ENCODE assay signal across 15 mouse cellular contexts in the genomic region with DNA sequence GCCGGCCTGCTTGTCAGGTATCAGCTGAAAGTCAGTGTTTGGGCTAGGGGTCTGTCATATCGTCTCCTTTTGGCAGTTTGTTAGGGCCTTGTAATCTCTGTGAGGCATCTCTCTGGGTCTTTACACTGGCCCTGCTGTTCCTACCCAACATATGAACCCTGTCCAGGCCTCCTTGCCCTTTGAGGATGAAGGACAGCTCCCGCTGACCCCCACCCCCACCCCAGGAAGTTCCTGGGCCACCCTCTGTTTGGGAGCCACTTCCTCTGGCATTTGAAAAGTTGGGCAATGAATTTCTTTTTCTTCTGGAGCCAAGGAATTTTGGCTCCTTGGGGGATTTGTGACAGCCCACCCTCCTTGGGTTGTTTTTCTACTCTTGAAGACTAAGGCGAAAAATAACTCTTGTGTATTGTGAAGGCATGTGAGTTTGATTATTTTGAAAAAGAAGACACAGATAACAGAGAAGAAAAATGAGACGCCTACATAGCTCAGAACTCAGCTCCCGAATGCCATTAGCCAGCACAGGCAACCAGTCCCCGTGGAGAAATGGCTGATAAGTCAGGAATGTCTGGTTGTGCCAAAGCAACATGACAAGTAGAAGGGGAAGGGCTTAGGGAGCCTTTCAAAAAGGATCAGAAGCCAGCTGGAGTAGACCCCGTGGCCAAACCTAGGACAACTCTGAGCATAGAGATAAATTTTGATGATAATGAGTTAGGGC.
DNase-seq lines count a peak whose midpoint lies in the region; ATAC-seq and TF ChIP-seq lines count a peak whose summit lies in the region.
"Had no signal": no experiment of that assay in that cellular context is flagged by ENCODE, and none has a peak within 500 bp of the region (broad histone marks: within the 10 kb centered on the region; RNA-seq: fewer than 3 reads in every experiment).

No protein-coding gene starts in this region.

- no peak overlapping the region for H3K9ac ChIP-seq in lung, embryonic 14.5 days
- H3K9ac ChIP-seq in heart, embryonic 16.5 days (ENCODE audit: low read length), result peak overlapping the region; percentile 30; the same call in 1 of the 2 replicates
- H3K9ac ChIP-seq: embryonic facial prominence, embryonic 15.5 days; forebrain, postnatal 0 days; intestine, embryonic 15.5 days; liver, embryonic 15.5 days; midbrain, embryonic 12.5 days had no signal

- peak; percentile 10 for DNase-seq in cerebellum, adult 9-10 months
- no peak for DNase-seq in cerebellum, adult 11 months
- DNase-seq in lung, embryonic 14.5 days, result peak; percentile 82
- DNase-seq in lung, adult 2 months, result no peak
- peak; percentile 28 for DNase-seq in lung, postnatal 36 days
- DNase-seq in spleen, adult 12 weeks (ENCODE audit: low spot score), result no peak
- DNase-seq in layer of hippocampus, adult 8-10 months (ENCODE audit: low spot score in 2 of 2), result no peak
- DNase-seq: adrenal gland, adult 2 months; forebrain, postnatal 0 days; gastrocnemius, postnatal 25 days had no signal

- 24% methylated on average over 8 of the region's 8 CpGs for WGBS in lung, embryonic 14.5 days
- WGBS in lung, adult 2 months, result 30% methylated on average over 8 of the region's 8 CpGs
- 16% methylated on average over 8 of the region's 8 CpGs for WGBS in heart, embryonic 16.5 days

- no peaks in the 10 kb centered on the region for H3K27me3 ChIP-seq in lung, embryonic 14.5 days (ENCODE audit: insufficient read depth, low read length)
- no peaks in the 10 kb centered on the region for H3K27me3 ChIP-seq in heart, embryonic 16.5 days (ENCODE audit: control insufficient read depth, insufficient read depth, low read length)
- H3K27me3 ChIP-seq: embryonic facial prominence, embryonic 15.5 days; intestine, embryonic 15.5 days; liver, embryonic 15.5 days; midbrain, embryonic 12.5 days had no signal

- no peak overlapping the region for H3K4me2 ChIP-seq in lung, embryonic 14.5 days
- peak overlapping the region; percentile 26; the same call in 1 of the 2 replicates for H3K4me2 ChIP-seq in heart, embryonic 16.5 days (ENCODE audit: low read depth, low read length)
- H3K4me2 ChIP-seq: embryonic facial prominence, embryonic 15.5 days; intestine, embryonic 15.5 days; liver, embryonic 15.5 days; midbrain, embryonic 12.5 days had no signal

- no peak overlapping the region for H3K4me3 ChIP-seq in lung, embryonic 14.5 days (ENCODE audit: low read depth, low read length)
- no peak overlapping the region for H3K4me3 ChIP-seq in lung, adult 2 months (replicated peaks; ENCODE audit: extremely low read depth, low read depth, low read length)
- no peak overlapping the region for H3K4me3 ChIP-seq in heart, embryonic 16.5 days (ENCODE audit: low read length)
- H3K4me3 ChIP-seq: embryonic facial prominence, embryonic 15.5 days; intestine, embryonic 15.5 days; liver, embryonic 15.5 days; midbrain, embryonic 12.5 days had no signal

- no peak for TF ChIP-seq POLR2A in lung, adult 2 months (IDR thresholded peaks at IDR 0.05; ENCODE audit: borderline replicate concordance, extremely low read depth, low read depth, low read length)

- H3K4me1 ChIP-seq in lung, embryonic 14.5 days (ENCODE audit: insufficient read depth), result peaks cover 7% of the 10 kb centered on the region; the same call in 1 of the 2 replicates
- H3K4me1 ChIP-seq in lung, adult 2 months (ENCODE audit: control insufficient read depth, insufficient read depth, low read length), result peaks cover 6% of the 10 kb centered on the region
- H3K4me1 ChIP-seq in heart, embryonic 16.5 days (ENCODE audit: control insufficient read depth, insufficient read depth, low read length), result peaks cover 20% of the 10 kb centered on the region
- H3K4me1 ChIP-seq: intestine, embryonic 15.5 days; liver, embryonic 15.5 days; midbrain, embryonic 12.5 days had no signal

- no peaks in the 10 kb centered on the region; the same call in 1 of the 2 replicates for H3K9me3 ChIP-seq in lung, embryonic 14.5 days (ENCODE audit: low read depth, low read length)
- peaks cover 6% of the 10 kb centered on the region; the same call in 1 of the 2 replicates for H3K9me3 ChIP-seq in heart, embryonic 16.5 days (replicated peaks; ENCODE audit: control insufficient read depth, low read length)
- H3K9me3 ChIP-seq: embryonic facial prominence, embryonic 15.5 days; intestine, embryonic 15.5 days; liver, embryonic 15.5 days had no signal

- TF ChIP-seq CTCF in lung, embryonic 14.5 days (IDR thresholded peaks at IDR 0.05; ENCODE audit: low read depth), result no peak
- TF ChIP-seq CTCF in lung, adult 2 months (IDR thresholded peaks at IDR 0.05; ENCODE audit: insufficient read depth, low read length), result no peak

- H3K36me3 ChIP-seq in lung, embryonic 14.5 days (ENCODE audit: insufficient read depth), result no peaks in the 10 kb centered on the region
- 0 out of 2 replicates have a peak, but pooled peaks cover 3% of the 10 kb centered on the region for H3K36me3 ChIP-seq in heart, embryonic 16.5 days (ENCODE audit: control insufficient read depth, insufficient read depth)
- H3K36me3 ChIP-seq: embryonic facial prominence, embryonic 15.5 days; intestine, embryonic 15.5 days; liver, embryonic 15.5 days; midbrain, embryonic 12.5 days had no signal

- peak; percentile 88 for ATAC-seq in lung, embryonic 14.5 days (ENCODE audit: insufficient read depth)
- peak; percentile 76 for ATAC-seq in heart, embryonic 16.5 days (replicated peaks; ENCODE audit: extremely low read depth, insufficient read depth, low FRiP score)
- ATAC-seq: forebrain, postnatal 0 days; intestine, embryonic 15.5 days had no signal

- peak overlapping the region; percentile 75 for H3K27ac ChIP-seq in lung, embryonic 14.5 days (ENCODE audit: low read depth)
- H3K27ac ChIP-seq in heart, embryonic 16.5 days (ENCODE audit: low read length), result peak overlapping the region; percentile 95
- H3K27ac ChIP-seq: embryonic facial prominence, embryonic 15.5 days; intestine, embryonic 15.5 days; liver, embryonic 15.5 days; midbrain, embryonic 12.5 days had no signal

Comparison
In these comparisons a context has a peak if more than half of its experiments do, and no peak if none do; other contexts are left out.
1. DNase-seq: peak in cerebellum, adult 9-10 months (single experiment), lung, embryonic 14.5 days (single experiment) and lung, postnatal 36 days (single experiment); none in cerebellum, adult 11 months (single experiment), lung, adult 2 months (single experiment), spleen, adult 12 weeks (single experiment) and layer of hippocampus, adult 8-10 months (0 of 2).